Mouse (Mus musculus): ENCODE results near the gene Zfp536. TPM values are rescaled to one million over a fixed set of nuclear protein-coding genes. Genes with fewer than 3 reads are reported as not detected.

The Zfp536 gene
- 1 to 10 TPM; 3.9 to 4.8 TPM for total RNA-seq (2021)
- long read RNA-seq, experiment 1 = 0 reads
- long read RNA-seq, experiment 2, partial matches to known transcripts = 2 of 2 reads
- long read RNA-seq, experiment 2, other reads (novel, unspliced or antisense) = 0 of 2 reads

- DNase-seq (ENCODE audit: low spot score in 2 of 2) = peak in 1 of 2 experiments; percentile 11
Observed at GRCm38 (mm10) chr7:37773312-37773702, at the start of gene Zfp536. Zfp536 (minus strand) TSS chr7:37773641.

- DNase-seq (ENCODE audit: low spot score in 2 of 2) = no peak
Observed at GRCm38 (mm10) chr7:37820670-37821301, 47.3 kb upstream of the Zfp536 start.

- DNase-seq (ENCODE audit: low spot score in 2 of 2) = no peak
Observed at GRCm38 (mm10) chr7:37818631-37819340, 45.3 kb upstream of the Zfp536 start.

- DNase-seq (ENCODE audit: low spot score in 2 of 2) = no peak
Observed at GRCm38 (mm10) chr7:37816901-37817300, 43.5 kb upstream of the Zfp536 start.

- no peak for DNase-seq (ENCODE audit: low spot score in 2 of 2)
Observed at GRCm38 (mm10) chr7:37814844-37815406, 41.5 kb upstream of the Zfp536 start.

GRCm38 (mm10) chr7:37813676-37814075, 40.2 kb upstream of the Zfp536 start:
- DNase-seq (ENCODE audit: low spot score in 2 of 2) = no peak

- DNase-seq (ENCODE audit: low spot score in 2 of 2) = no peak
Observed at GRCm38 (mm10) chr7:37809908-37810307, 36.5 kb upstream of the Zfp536 start.

GRCm38 (mm10) chr7:37809001-37809400, 35.6 kb upstream of the Zfp536 start:
- no peak for DNase-seq (ENCODE audit: low spot score in 2 of 2)

- no peak for DNase-seq (ENCODE audit: low spot score in 2 of 2)
Observed at GRCm38 (mm10) chr7:37801160-37801559, 27.7 kb upstream of the Zfp536 start.

- no peak for DNase-seq (ENCODE audit: low spot score in 2 of 2)
Observed at GRCm38 (mm10) chr7:37788721-37789120, 15.3 kb upstream of the Zfp536 start.

GRCm38 (mm10) chr7:37775502-37775901, 2.1 kb upstream of the Zfp536 start:
- peak; percentile 74 to 78 for DNase-seq (ENCODE audit: low spot score in 2 of 2)

GRCm38 (mm10) chr7:37774463-37774970, 1.1 kb upstream of the Zfp536 start:
- DNase-seq (ENCODE audit: low spot score in 2 of 2) = no peak

- no peak for DNase-seq (ENCODE audit: low spot score in 2 of 2)
Observed at GRCm38 (mm10) chr7:37773906-37774305, 465 bp upstream of the Zfp536 start.

GRCm38 (mm10) chr7:37772376-37773311, 797 bp downstream of the Zfp536 start:
- DNase-seq (ENCODE audit: low spot score in 2 of 2) = peak; percentile 25 to 31

- peak; percentile 29 to 47 for DNase-seq (ENCODE audit: low spot score in 2 of 2)
Observed at GRCm38 (mm10) chr7:37771491-37772375, 1.7 kb downstream of the Zfp536 start.

GRCm38 (mm10) chr7:37770400-37771050, 2.9 kb downstream of the Zfp536 start:
- DNase-seq (ENCODE audit: low spot score in 2 of 2) = peak; percentile 69 to 76

GRCm38 (mm10) chr7:37769526-37770399, 3.7 kb downstream of the Zfp536 start:
- peak; percentile 34 to 41 for DNase-seq (ENCODE audit: low spot score in 2 of 2)

GRCm38 (mm10) chr7:37769004-37769403, 4.4 kb downstream of the Zfp536 start:
- DNase-seq (ENCODE audit: low spot score in 2 of 2) = peak in 1 of 2 experiments; percentile 18

All from adrenal gland, adult 18-20 months (tissue).